Comparison of ENCODE assay signal across 16 mouse cellular contexts in genomic region chr5:109682921-109683320, GRCm38 (mm10). TPM values are rescaled to one million over a fixed set of nuclear protein-coding genes. Genes with fewer than 3 reads are reported as not detected.
DNase-seq lines count a peak whose midpoint lies in the region.
"Had no signal": no experiment of that assay in that cellular context is flagged by ENCODE, and none has a peak within 500 bp of the region (broad histone marks: within the 10 kb centered on the region; RNA-seq: fewer than 3 reads in every experiment).

No protein-coding gene starts in this region.

- DNase-seq in ES-CJ7 (ENCODE audit: low read depth, low spot score) (peak; percentile 82), R1 (ENCODE audit: low read depth, low spot score) (peak; percentile 97), ZHBTc4 (ENCODE audit: low read depth, low spot score) (peak; percentile 86)
- no peak for DNase-seq in testis, postnatal 10 days (ENCODE audit: low spot score)
- DNase-seq in gastrocnemius, postnatal 4 days (ENCODE audit: low spot score in 2 of 2) = no peak
- DNase-seq: adrenal gland, adult 2 months; adrenal gland, postnatal 10 days; adrenal gland, postnatal 25 days; B cell, adult 2 months; cerebellum, adult 11 months; cerebellum, adult 18-20 months; cerebellum, adult 8-10 months; cerebellum, adult 9-11 months; cerebellum, postnatal 14 days; cerebellum, postnatal 36 days; embryo, embryonic 11 days had no signal

RNA-seq across cellular contexts. Expression of gene 5430403G16Rik, which starts 7.9 kb away (rescaled TPM):
- total RNA-seq in gastrocnemius, postnatal 4 days (2021) = under 1 TPM; 0.62 to 0.71 TPM

Comparison
In these comparisons a context has a peak if more than half of its experiments do, and no peak if none do; other contexts are left out.
1. DNase-seq: peak in ES-CJ7 (single experiment), R1 (single experiment) and ZHBTc4 (single experiment); none in testis, postnatal 10 days (single experiment) and gastrocnemius, postnatal 4 days (0 of 2).